Mouse (Mus musculus): Measurements from ENCODE around the gene Pot1b.

GRCm38 (mm10) chr17:55699388-55699787 lies 13.0 kb downstream of the Pot1b start:
- no peak for TF ChIP-seq POLR2A (IDR thresholded peaks at IDR 0.05; ENCODE audit: low read depth, low read length)
- TF ChIP-seq CTCF (IDR thresholded peaks at IDR 0.05; ENCODE audit: extremely low read depth, insufficient read length, insufficient replicate concordance, low read depth, low read length) = no peak

Data from small intestine, adult 2 months (tissue).